Mouse (Mus musculus): Measurements from ENCODE around the gene Plxna4.

The Plxna4 gene

GRCm38 (mm10) chr6:32406316-32407095 lies 181.5 kb downstream of the Plxna4 start:
- WGBS: 57% methylated on average over 20 of the region's 20 CpGs

DNA sequence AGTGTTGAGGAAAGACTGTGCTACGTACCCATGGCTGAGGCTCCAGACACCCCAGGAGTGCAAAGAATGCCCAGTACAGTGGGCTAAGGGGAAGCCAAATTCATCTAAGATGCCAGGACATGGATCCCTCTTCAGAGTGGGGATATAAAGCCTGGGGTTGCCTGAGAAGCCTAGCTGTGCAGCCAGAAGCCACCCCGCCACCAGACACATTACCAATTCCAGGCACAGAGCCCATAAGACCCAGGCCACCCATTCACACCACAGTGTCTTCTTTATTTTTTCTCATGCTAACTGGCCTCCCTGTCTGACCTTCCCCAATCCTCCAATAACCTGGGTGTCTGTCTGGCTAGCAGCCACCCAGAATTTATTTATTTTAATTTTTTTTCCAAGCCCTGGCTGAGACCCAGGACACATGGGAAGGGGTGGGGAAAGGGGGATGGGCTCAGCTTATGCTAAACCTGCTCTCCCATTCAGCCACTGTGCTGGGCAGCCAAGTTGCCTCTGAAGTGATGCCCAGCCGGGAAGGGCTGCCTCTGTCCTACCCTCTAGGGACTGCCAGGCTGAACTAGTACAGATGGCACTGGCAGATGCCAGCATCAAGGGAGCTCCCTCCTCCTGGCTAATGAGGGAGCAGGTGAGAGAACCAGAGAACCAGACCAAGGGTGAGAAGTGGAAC lies 185.3 kb downstream of the Plxna4 start:
- WGBS: 68% methylated on average over 3 of the region's 3 CpGs

DNA sequence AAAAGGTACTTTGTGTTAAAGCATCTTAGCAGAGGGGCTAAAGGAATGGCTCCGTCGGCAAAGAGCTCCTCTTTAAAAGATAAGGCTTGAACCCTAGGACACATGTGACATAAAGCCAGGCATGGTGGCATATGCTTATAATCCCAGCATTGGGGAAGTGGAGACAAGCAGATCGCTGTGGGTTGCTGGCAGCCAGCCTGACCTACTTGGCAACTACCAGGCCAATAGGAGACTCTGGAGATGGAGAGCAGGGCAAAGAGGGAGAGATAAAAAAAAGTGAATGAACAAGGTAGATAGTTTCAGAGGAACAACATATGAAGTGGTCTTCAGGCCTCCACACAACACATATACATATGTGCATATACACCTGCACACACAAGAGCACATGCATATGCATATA lies 189.7 kb downstream of the Plxna4 start:
- WGBS: 50% methylated on average over 3 of the region's 3 CpGs

- 27% methylated on average over 6 of the region's 6 CpGs for WGBS
Measured at GRCm38 (mm10) chr6:32397133-32397730, 190.8 kb downstream of the Plxna4 start.

DNA sequence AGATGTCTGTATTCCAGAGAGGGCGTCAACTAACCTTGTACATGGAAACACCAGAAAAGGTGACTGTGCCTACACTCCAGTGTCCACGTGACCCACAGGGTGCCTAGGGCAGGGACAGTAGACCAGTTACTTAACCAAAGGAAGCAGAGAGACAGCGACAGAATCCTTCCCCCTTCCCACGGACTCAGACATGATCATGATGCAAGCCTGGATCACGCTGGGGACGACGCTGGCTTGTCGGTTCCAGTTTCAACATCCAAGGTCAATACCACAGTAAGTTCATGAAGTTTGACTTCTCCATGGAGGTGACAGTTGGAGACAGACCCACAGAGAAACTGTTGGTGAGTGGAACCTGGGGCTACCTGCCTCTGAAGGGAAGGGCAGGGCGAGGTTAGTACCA lies 192.6 kb downstream of the Plxna4 start:
- 79% methylated on average over 9 of the region's 9 CpGs for WGBS

GRCm38 (mm10) chr6:32392262-32392661 lies 195.7 kb downstream of the Plxna4 start:
- 87% methylated on average over 2 of the region's 2 CpGs for WGBS

DNA sequence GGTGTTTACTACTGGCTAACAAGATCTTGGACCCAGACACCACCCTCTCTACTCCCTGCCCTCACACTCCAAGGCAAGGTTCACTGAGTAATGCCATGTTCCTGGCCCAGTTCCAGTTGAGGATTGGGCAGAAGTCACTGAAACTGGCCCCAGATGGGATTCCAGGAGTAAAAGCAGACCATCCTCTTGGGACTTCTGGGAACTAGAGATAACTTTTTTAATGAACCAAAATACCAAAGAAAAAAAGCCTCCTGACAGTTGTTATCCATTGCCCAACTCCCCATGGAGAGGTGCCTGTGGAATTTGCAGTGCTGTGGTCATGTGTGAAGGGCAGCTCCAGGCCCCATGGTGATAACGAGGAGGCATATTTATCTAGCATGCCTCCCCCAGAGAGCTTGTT lies 199.7 kb downstream of the Plxna4 start:
- 55% methylated on average over 1 of the region's 1 CpGs for WGBS

DNA sequence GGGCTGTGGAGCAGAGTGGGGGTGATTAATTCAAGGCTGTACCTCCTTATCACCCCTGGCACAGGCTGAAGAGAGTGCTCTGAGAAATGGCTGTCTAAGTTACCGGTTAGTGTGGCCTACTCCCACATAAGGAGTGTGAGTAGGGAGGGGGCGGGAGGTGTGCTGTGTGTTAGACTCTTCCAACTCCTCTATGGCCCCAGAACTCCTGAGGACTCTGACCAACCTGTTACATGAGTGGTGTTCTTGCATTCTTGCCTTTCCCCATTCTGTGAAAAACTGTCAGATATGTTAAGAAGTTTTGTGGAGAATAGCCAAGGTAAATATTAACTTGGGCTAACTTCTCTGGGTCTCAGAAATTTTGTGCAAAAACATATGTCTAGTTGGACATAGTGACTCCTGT lies 201.1 kb downstream of the Plxna4 start:
- WGBS: 71% methylated on average over 2 of the region's 2 CpGs

DNA sequence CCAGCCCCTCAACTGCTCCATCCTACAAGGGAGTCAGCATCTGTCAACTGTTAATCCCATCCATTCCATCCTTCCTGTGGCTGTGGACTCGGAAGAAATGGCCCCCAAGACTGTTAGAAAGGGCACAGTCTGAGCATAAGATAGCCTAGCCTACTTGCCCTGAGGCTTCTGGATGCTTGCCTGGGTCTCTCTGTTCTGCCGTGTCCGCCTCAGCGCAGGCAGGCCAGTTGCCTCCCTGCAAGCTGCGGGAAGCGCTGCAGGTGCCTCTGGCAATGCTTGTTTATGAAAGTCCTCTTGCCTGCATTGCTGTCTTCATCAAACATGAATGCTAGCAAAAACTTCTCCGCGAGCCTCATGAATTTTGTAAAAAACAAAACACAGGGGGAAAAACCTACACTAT lies 203.1 kb downstream of the Plxna4 start:
- 48% methylated on average over 8 of the region's 8 CpGs for WGBS

GRCm38 (mm10) chr6:32384423-32384822 lies 203.6 kb downstream of the Plxna4 start:
- 64% methylated on average over 8 of the region's 8 CpGs for WGBS

- WGBS: 75% methylated on average over 10 of the region's 10 CpGs
Measured at GRCm38 (mm10) chr6:32381516-32381915, 206.5 kb downstream of the Plxna4 start.

DNA sequence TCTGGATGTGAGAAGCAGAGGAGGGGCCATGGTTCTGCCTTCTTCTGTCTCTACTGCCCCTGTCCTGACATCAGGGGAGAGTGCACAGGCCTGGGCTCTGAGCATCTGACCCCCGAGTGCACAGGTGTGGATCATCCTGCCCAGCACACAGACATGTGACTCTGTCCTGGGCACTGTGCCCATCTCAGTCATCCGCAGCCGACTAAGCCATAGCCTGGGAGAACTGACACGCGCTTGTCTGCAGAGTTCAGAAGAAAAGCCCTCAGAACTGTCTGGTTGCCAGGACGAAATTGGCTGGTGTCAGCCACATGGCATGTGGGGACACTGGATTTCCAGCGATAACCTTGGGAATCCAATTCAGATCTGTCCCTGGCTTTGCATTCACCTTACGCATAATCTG lies 210.8 kb downstream of the Plxna4 start:
- WGBS: 41% methylated on average over 8 of the region's 8 CpGs

- 60% methylated on average over 8 of the region's 8 CpGs for WGBS
Measured at GRCm38 (mm10) chr6:32373931-32374361, 214.0 kb downstream of the Plxna4 start.

GRCm38 (mm10) chr6:32369092-32369491 lies 218.9 kb downstream of the Plxna4 start:
- 96% methylated on average over 3 of the region's 3 CpGs for WGBS

DNA sequence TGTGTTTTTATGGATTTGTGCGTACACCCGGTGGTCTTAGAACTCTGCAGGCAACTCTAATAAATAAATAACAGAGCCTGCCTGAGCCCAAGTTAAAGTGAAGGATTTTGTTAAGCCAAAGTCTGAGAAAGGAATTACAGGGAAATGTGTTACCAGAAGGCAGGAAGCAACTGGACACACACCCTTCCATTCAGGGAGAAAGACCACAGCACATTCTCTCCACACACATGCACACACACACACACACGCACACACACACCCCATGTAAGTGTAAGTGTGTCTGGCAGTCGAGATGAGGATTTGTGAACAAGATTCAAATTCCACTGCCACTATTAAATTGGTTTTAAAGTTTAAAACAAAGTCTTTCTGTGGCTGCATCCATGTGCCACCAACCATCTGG lies 219.6 kb downstream of the Plxna4 start:
- WGBS: 72% methylated on average over 4 of the region's 4 CpGs

- WGBS: 81% methylated on average over 5 of the region's 5 CpGs
Measured at GRCm38 (mm10) chr6:32364933-32365332, 223.1 kb downstream of the Plxna4 start.

DNA sequence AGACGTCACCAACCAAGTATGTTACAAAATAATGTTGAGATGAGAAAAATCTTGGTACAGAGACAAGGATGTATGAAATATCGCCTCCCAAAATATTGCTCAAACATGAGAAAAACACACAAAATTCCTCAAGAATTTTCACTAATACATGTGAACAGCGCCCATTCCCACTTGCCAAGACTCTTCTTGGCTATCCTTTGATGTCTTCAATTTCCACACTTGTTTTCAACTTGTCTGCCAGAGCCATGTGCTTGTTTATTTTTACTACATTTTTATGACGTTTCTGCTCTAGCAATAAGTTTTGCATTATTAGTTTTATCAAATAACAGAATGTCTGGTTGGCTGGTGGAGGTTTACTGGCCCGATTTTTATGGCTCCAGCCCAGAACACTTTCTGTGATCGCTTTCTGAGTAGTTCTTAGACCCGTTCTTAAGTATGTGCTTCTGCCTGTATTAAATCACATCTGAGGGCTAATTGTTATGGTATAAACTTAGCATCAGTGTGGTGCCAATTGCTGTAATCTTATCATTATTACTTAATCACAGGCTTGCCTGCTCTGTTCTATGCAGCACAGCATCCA lies 224.4 kb downstream of the Plxna4 start:
- 66% methylated on average over 7 of the region's 7 CpGs for WGBS

DNA sequence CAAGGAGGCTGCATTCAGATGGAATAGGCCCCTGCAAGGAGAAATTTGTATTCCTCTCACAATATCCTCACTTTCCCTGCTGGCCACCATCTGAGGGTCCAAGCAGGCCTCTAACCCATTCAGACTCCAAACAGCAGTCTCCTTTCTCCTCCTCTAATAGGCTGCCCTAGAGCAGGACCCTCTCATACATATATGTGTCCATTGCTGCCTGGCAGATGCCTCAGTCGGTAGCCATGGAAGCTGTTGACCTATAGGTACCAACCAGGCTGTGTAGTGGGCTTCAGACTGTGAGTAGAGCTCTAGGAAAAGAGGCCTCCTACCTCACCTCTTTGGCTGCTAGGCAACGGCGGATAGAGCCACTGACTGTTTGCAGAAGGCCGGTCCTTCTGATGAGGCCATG lies 225.6 kb downstream of the Plxna4 start:
- 76% methylated on average over 4 of the region's 4 CpGs for WGBS

- 46% methylated on average over 3 of the region's 3 CpGs for WGBS
Measured at GRCm38 (mm10) chr6:32359675-32360074, 228.3 kb downstream of the Plxna4 start.

GRCm38 (mm10) chr6:32357497-32357896 lies 230.5 kb downstream of the Plxna4 start:
- 84% methylated on average over 5 of the region's 5 CpGs for WGBS

DNA sequence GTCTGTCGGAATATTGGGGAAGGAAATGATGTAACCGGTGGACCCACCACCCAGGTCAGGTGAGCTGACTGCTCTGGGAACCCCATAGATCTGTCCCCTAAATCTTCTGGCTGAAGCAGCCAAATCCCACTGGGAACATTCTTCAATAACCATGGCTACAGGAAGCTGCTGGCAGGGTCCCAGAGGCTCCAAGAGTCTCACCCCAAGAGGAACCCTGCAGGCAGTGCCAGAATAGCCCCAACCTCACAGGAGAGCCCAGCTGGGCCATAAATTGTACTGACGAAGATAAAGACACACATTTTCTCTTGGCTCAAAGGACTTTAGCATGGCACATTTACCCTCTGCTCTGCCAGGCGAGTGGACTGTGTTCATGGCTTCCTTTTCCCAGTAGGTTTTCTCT lies 232.4 kb downstream of the Plxna4 start:
- 57% methylated on average over 4 of the region's 4 CpGs for WGBS

GRCm38 (mm10) chr6:32348996-32349395 lies 239.0 kb downstream of the Plxna4 start:
- 62% methylated on average over 2 of the region's 2 CpGs for WGBS

- 46% methylated on average over 6 of the region's 6 CpGs for WGBS
Measured at GRCm38 (mm10) chr6:32348126-32348525, 239.9 kb downstream of the Plxna4 start.
